Mouse (Mus musculus) lung, adult 2 months (tissue): ENCODE data around the gene Dact2. TPM values are rescaled to one million over a fixed set of nuclear protein-coding genes. Genes with fewer than 3 reads are reported as not detected.

Source experiments
- DNase-seq: peaks from one replicate; pipeline ENCODE4 v3.0.0; 2022
- H3K4me1 ChIP-seq: fragments of 200-500 bp; 2 replicates; pipeline ENCODE4 v1.6.1; 2011; ENCODE audit warnings: low read length; ENCODE audit not compliant: control insufficient read depth, insufficient read depth
- H3K4me3 ChIP-seq: fragments of 200-500 bp; replicated peaks from 2 replicates; pipeline ENCODE3; 2011; ENCODE audit warnings: low read depth, mild to moderate bottlenecking, control low read depth, low read length; ENCODE audit errors: extremely low read depth
- CTCF ChIP-seq: fragments of 200-500 bp; IDR thresholded peaks from 2 replicates; pipeline ENCODE4 v1.5.1; 2011; ENCODE audit warnings: mild to moderate bottlenecking, low read length, control low read depth; ENCODE audit not compliant: insufficient read depth
- POLR2A ChIP-seq: fragments of 200-500 bp; IDR thresholded peaks from 2 replicates; pipeline ENCODE4 v1.6.1; 2011; ENCODE audit warnings: low read depth, mild to moderate bottlenecking, control low read depth, low read length, borderline replicate concordance; ENCODE audit errors: extremely low read depth
- WGBS: fragments of 180-500 bp; shearing (Covaris S2); methylation state at CpG from one replicate; pipeline ENCODE4 v1.1.7; 2018; 5-methylcytosine and 5-hydroxymethylcytosine counted together
- polyA plus RNA-seq: library from polyadenylated mRNA; depleted of rRNA; stranded (reverse); fragments of >200 nt; gene quantifications from 2 replicates; pipeline ENCODE4 v1.2.3, GENCODE M21; 2012

Dact2 gene
- polyA plus RNA-seq, 1 experiment = 3.0 TPM

GRCm38 (mm10) chr17:14213976-14214529 lies 9.9 kb upstream of the Dact2 start:
- 44% methylated on average over 3 of the region's 3 CpGs for WGBS
- no peak for TF ChIP-seq POLR2A
- TF ChIP-seq CTCF = no peak
- DNase-seq = no peak
- Histone ChIP-seq H3K4me1 (no peaks in the 10 kb centered on the region), H3K4me3 (no peak overlapping the region)

GRCm38 (mm10) chr17:14212796-14213195 lies 8.7 kb upstream of the Dact2 start:
- Histone ChIP-seq H3K4me3 (no peak overlapping the region), H3K4me1 (no peaks in the 10 kb centered on the region)
- DNase-seq = no peak
- 67% methylated on average over 7 of the region's 7 CpGs for WGBS
- TF ChIP-seq CTCF = no peak
- TF ChIP-seq POLR2A = no peak

GRCm38 (mm10) chr17:14207093-14207561 lies 3.0 kb upstream of the Dact2 start:
- WGBS = 33% methylated on average over 5 of the region's 5 CpGs
- Histone ChIP-seq H3K4me3 (no peak overlapping the region), H3K4me1 (no peaks in the 10 kb centered on the region)
- no peak for DNase-seq
- TF ChIP-seq CTCF (no peak), POLR2A (no peak)

- WGBS = 33% methylated on average over 3 of the region's 3 CpGs
- peak; percentile 54 for DNase-seq
These were observed 2.0 kb upstream of the Dact2 start for GRCm38 (mm10) chr17:14206062-14206461.

GRCm38 (mm10) chr17:14205236-14205635 lies 1.1 kb upstream of the Dact2 start:
- 73% methylated on average over 3 of the region's 3 CpGs for WGBS
- Histone ChIP-seq H3K4me1 (no peaks in the 10 kb centered on the region), H3K4me3 (no peak overlapping the region)
- TF ChIP-seq POLR2A (no peak), CTCF (no peak)
- no peak for DNase-seq

More at GRCm38 (mm10) chr17:14206062-14206461, 2.0 kb upstream of the Dact2 start:
- no peaks in the 10 kb centered on the region for H3K4me1 ChIP-seq
- TF ChIP-seq POLR2A = no peak
- TF ChIP-seq CTCF = peak; percentile 85
- no peak overlapping the region for H3K4me3 ChIP-seq

GRCm38 (mm10) chr17:14203121-14203941 lies 773 bp downstream of the Dact2 start:
- Histone ChIP-seq H3K4me1 (no peaks in the 10 kb centered on the region), H3K4me3 (peak overlapping the region; percentile 59)
- 1% methylated on average over 97 of the region's 97 CpGs for WGBS
- peak; percentile 51 for DNase-seq
- no peak for TF ChIP-seq CTCF
- TF ChIP-seq POLR2A = no peak

GRCm38 (mm10) chr17:14202291-14203030 lies 1.6 kb downstream of the Dact2 start:
- H3K4me1 ChIP-seq = no peaks in the 10 kb centered on the region
- 3% methylated on average over 18 of the region's 18 CpGs for WGBS
- TF ChIP-seq POLR2A = no peak
- no peak for TF ChIP-seq CTCF
- H3K4me3 ChIP-seq = no peak overlapping the region
- peak; percentile 18 for DNase-seq

GRCm38 (mm10) chr17:14201281-14201787 lies 2.8 kb downstream of the Dact2 start:
- no peak for DNase-seq
- H3K4me3 ChIP-seq = no peak overlapping the region
- TF ChIP-seq POLR2A = no peak
- TF ChIP-seq CTCF = no peak
- H3K4me1 ChIP-seq = no peaks in the 10 kb centered on the region
- 16% methylated on average over 12 of the region's 12 CpGs for WGBS

- TF ChIP-seq POLR2A = no peak
- no peak for TF ChIP-seq CTCF
- no peak for DNase-seq
- H3K4me1 ChIP-seq = no peaks in the 10 kb centered on the region
- no peak overlapping the region for H3K4me3 ChIP-seq
- WGBS = 85% methylated on average over 7 of the region's 7 CpGs
These were observed 3.9 kb downstream of the Dact2 start for GRCm38 (mm10) chr17:14200206-14200605.

GRCm38 (mm10) chr17:14199621-14200020 lies 4.5 kb downstream of the Dact2 start:
- Histone ChIP-seq H3K4me1 (no peaks in the 10 kb centered on the region), H3K4me3 (no peak overlapping the region)
- no peak for DNase-seq
- TF ChIP-seq POLR2A = no peak
- no peak for TF ChIP-seq CTCF
- 28% methylated on average over 4 of the region's 4 CpGs for WGBS
